In genomic region chr2:9892541-9892940, GRCm38 (mm10) we compare ENCODE assay signal across 17 mouse cellular contexts. TPM values are rescaled to one million over a fixed set of nuclear protein-coding genes. Genes with fewer than 3 reads are reported as not detected.
"Had no signal": no experiment of that assay in that cellular context is flagged by ENCODE, and none has a peak within 500 bp of the region (broad histone marks: within the 10 kb centered on the region; RNA-seq: fewer than 3 reads in every experiment).

No protein-coding gene starts in this region.

- H3K9ac ChIP-seq: limb, embryonic 13.5 days; liver, embryonic 14.5 days; neural tube, embryonic 13.5 days had no signal

- H3K36me3 ChIP-seq: limb, embryonic 13.5 days; neural tube, embryonic 13.5 days had no signal

- H3K27ac ChIP-seq: layer of hippocampus, adult 2 months; limb, embryonic 13.5 days; liver, embryonic 14.5 days; neural tube, embryonic 13.5 days had no signal

- H3K9me3 ChIP-seq: limb, embryonic 13.5 days; neural tube, embryonic 13.5 days had no signal

- H3K4me3 ChIP-seq: layer of hippocampus, adult 2 months; limb, embryonic 13.5 days; myocyte; neural tube, embryonic 13.5 days had no signal

- H3K4me2 ChIP-seq: limb, embryonic 13.5 days; neural tube, embryonic 13.5 days had no signal

- DNase-seq: kidney, adult 18-20 months; kidney, postnatal 10 days; kidney, postnatal 4 days; left cerebral cortex, postnatal 4 days; lung, adult 18-20 months; right cerebral cortex, adult 18-20 months; right cerebral cortex, postnatal 25 days; thymus, postnatal 4 days had no signal

RNA-seq across cellular contexts. Expression of gene 9230102O04Rik, which starts 3.2 kb away (rescaled TPM):
- polyA plus RNA-seq: limb, embryonic 13.5 days; liver, adult 2 months; liver, embryonic 14.5 days; lung, embryonic 16.5 days; myocyte; neural tube, embryonic 13.5 days; small intestine, adult 2 months; stomach, embryonic 16.5 days had no signal

RNA-seq across cellular contexts. Expression of gene 4930412O13Rik, which starts 11.5 kb away (rescaled TPM):
- polyA plus RNA-seq: liver, adult 2 months; liver, embryonic 14.5 days; lung, embryonic 16.5 days; myocyte; small intestine, adult 2 months; stomach, embryonic 16.5 days had no signal
